Mouse (Mus musculus): ENCODE data around the gene Plpp1.

DNA sequence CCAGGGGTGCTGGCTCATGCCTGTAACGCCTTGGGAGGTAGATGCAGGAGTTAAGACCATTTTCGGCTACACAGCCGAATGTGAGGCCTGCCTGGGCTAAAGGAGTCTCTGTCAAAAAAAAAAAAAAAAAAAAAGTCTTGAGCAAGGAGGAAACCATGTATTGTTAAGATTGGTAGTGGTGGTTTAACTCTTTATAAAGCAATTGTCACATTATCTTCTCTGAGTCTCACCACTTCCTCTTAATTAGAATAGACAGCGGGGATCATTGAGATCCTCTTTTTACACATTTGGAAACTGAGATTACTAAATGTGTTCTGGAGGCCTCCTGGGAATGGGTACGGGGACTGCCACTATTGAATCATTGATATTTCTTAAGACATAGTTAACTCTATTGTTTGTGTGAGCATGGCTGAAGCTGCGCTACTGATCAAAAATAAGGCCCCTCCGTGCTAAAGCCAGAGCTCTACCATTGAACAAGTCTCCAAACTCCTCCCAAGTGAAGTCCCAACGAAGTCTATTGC lies 811 bp upstream of the Plpp1 start:
- no peak for TF ChIP-seq CTCF (IDR thresholded peaks at IDR 0.05; ENCODE audit: borderline replicate concordance, extremely low read depth, insufficient read depth, insufficient read length)
- no peak for TF ChIP-seq POLR2A (IDR thresholded peaks at IDR 0.05; ENCODE audit: borderline replicate concordance, extremely low read depth, insufficient read depth, insufficient read length, poor library complexity, severe bottlenecking)
